Mouse (Mus musculus) inflammation-experienced regulatory T-cells (primary cell): ENCODE data around the gene Fbxl2. TPM values are rescaled to one million over a fixed set of nuclear protein-coding genes. Genes with fewer than 3 reads are reported as not detected.

Source experiments
- polyA plus RNA-seq, 2 experiments: library from polyadenylated mRNA; unstranded; fragments of 100-300 nt; shearing (Covaris generic); gene quantifications; one replicate each; pipeline ENCODE4 v1.2.1; 2017

Gene Fbxl2
- polyA plus RNA-seq, result 1 to 10 TPM; 1.0 to 1.6 TPM

GRCm38 (mm10) chr9:114046028-114046427 lies at the start of gene Fbxl2:
Gene Fbxl2 (minus strand): TSS chr9:114046191.

GRCm38 (mm10) chr9:114057090-114057796 lies 11.3 kb upstream of the Fbxl2 start, which contains the start of gene Susd5:
Gene Susd5 (plus strand): TSS chr9:114057140.

GRCm38 (mm10) chr9:113930534-113931374 lies 115.2 kb downstream of the Fbxl2 start, which contains the start of gene Ubp1:
Gene Ubp1 (plus strand): TSS chr9:113930934.

Other genes starting within 250 kb of the Fbxl2 start
- gene Ubp1, start 115.3 kb downstream of the Fbxl2 start, polyA plus RNA-seq, result 10 to 100 TPM; 61.8 to 69.0 TPM
- gene Susd5, start 10.9 kb upstream of the Fbxl2 start, polyA plus RNA-seq, result under 1 TPM; 0.24 to 0.67 TPM